Mouse (Mus musculus) adrenal gland, postnatal 36 days (tissue): ENCODE data around the gene Vps18. TPM values are rescaled to one million over a fixed set of nuclear protein-coding genes. Genes with fewer than 3 reads are reported as not detected.

ENCODE experiments used
- DNase-seq, 2 experiments: peaks; one replicate each; pipeline ENCODE4 v3.0.0; 2021; ENCODE audit warnings: mixed read lengths in 1 of 2
- long read RNA-seq, 2 experiments: library from polyadenylated mRNA; stranded (forward); transcript quantifications; one replicate each; pipeline ENCODE4 v2.0.0; 2021; ENCODE audit warnings: borderline sequencing depth in 2 of 2
- total RNA-seq, 2 experiments: library from RNA; stranded (reverse); gene quantifications; 2 replicates each; pipeline ENCODE4 v1.2.3; 2021

Gene Vps18
- 10 to 100 TPM; 20.4 to 24.5 TPM for total RNA-seq
- long read RNA-seq, experiment 1, full-length matches to known transcripts, result 7 of 24 reads
- long read RNA-seq, experiment 1, partial matches to known transcripts, result 17 of 24 reads
- long read RNA-seq, experiment 1, other reads (novel, unspliced or antisense), result 0 of 24 reads
- long read RNA-seq, experiment 2, full-length matches to known transcripts, result 3 of 4 reads
- long read RNA-seq, experiment 2, partial matches to known transcripts, result 1 of 4 reads
- long read RNA-seq, experiment 2, other reads (novel, unspliced or antisense), result 0 of 4 reads

GRCm38 (mm10) chr2:119288270-119288882 is at the start of gene Vps18:
Gene Vps18, plus strand, starts transcription at chr2:119288740.
- DNase-seq, result peak; percentile 99

GRCm38 (mm10) chr2:119240075-119240818 is 48.3 kb upstream of the Vps18 start:
- DNase-seq, result no peak

DNA sequence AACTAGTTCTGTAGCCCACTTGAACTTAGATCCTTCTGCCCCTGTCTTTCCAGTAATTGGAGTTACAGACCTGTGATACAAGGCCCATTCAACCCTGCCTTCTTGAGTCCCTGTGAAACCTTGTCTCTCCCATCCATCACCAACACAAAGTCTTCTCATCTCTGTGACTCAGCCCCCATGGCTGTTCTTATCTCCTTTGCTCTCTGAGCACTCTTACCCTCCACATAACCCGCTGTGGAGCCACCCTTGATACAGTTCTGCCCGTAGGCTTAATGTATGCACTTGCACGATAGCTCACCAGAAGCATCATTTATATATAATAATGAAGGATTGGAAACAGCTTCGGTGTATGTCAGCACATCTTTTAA is 47.7 kb upstream of the Vps18 start:
- DNase-seq, result no peak

DNA sequence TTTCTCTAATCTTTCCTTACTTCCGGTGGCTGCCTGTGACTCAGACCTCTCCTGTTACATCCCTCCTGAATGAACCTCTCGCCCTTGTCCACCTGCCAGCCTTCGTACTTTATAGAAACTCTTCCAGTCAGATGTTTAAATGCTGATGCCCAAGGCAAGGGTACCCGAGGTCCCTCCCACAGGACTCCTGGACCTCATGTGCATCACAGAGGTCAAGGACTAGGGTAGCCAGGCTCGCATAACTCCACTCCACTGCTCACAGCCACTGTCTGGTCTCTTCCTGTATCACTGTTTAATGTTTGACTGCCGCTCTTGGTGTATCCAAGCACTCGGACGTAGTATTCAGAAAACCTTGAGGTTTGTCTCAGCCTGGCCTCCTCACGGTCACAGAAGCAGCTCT is 46.0 kb upstream of the Vps18 start:
- DNase-seq, result no peak

DNA sequence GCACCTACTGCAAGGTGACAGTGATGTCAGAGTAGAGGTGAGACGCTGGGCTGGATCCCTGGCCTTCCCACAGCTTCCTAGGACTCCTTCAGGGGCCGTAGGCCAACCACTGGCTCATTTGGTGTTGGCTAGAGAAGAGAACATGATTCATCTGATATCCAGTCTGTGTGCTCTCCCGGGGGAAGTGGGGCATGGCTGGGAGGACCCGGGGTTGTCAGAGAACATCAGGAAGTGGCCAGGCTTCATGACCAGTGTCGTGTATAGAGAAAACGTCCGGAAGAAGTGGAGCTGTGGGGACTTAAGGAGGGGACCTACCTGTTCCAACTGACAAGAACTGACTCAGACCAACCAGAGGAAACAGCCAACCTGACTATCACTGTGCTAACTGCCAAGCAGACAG is 43.3 kb upstream of the Vps18 start:
- no peak for DNase-seq

- DNase-seq, result no peak
These were observed 40.6 kb upstream of the Vps18 start for GRCm38 (mm10) chr2:119247904-119248303.

- no peak for DNase-seq
These were observed 38.9 kb upstream of the Vps18 start for GRCm38 (mm10) chr2:119249592-119250061.

- no peak for DNase-seq
These were observed 38.2 kb upstream of the Vps18 start for GRCm38 (mm10) chr2:119250377-119250776.

- DNase-seq, result peak; percentile 89 to 94
These were observed 37.6 kb upstream of the Vps18 start for GRCm38 (mm10) chr2:119250826-119251478.

GRCm38 (mm10) chr2:119254976-119255375 is 33.6 kb upstream of the Vps18 start:
- DNase-seq, result no peak

- DNase-seq, result no peak
These were observed 28.0 kb upstream of the Vps18 start for GRCm38 (mm10) chr2:119260518-119260917.

DNA sequence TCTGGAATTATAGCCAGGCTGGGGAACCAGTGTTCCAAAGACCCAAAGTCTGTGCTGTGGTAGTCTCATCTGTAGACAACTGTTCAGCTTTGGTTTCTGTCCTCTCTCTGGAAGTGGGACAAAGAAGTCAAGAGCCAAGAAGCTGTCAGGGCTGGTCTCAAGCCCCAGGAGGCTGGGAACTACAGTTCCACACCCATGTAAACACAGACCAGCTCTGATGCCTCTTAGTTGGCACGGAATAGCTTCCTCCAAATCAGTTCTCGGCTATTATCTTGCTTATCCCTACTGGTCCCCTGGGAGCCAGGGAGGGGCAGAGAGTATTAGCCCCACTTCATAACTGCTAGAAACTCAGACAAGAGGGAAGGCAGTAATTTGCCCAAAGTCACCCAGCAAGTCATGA is 27.2 kb upstream of the Vps18 start:
- DNase-seq, result no peak

DNA sequence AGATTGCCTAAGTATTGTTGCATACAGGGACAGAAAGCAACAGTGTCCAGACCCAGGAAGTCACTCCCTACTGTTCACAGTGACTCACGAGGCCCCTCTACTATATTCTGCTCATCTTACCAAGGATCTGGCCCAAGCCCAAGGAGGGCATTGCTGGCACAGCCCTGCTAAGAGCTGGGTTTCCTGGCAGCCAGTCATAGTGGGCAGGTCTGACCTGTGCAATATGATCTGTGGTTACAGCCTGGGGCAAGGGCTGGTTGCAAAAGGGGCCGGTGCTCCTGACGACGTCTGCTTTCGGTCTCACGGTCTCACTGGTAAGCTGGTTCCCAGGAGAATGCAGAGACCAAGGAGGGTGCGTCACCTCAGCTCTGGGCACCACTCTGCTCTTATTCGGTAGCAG is 25.6 kb upstream of the Vps18 start:
- DNase-seq, result peak; percentile 92 to 95

GRCm38 (mm10) chr2:119263813-119264212 is 24.7 kb upstream of the Vps18 start:
- DNase-seq, result no peak

DNA sequence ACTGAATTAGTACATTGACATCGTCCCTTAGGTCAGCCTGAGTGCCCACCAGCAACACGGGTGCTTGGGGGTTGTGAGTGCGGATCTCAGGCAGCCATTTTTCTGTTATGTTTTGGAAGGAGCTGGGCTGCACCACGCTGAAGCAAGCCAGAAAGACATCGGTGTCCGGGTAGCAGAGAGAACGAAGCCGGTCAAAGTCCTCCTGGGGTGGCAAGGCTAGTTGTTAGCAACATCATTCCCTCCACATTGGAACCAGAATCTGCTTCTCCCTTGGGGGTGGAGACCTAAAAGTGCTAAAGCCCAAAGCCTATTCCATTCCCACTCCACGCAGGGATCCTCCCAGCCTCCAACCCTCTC is 18.3 kb upstream of the Vps18 start:
- DNase-seq, result no peak

DNA sequence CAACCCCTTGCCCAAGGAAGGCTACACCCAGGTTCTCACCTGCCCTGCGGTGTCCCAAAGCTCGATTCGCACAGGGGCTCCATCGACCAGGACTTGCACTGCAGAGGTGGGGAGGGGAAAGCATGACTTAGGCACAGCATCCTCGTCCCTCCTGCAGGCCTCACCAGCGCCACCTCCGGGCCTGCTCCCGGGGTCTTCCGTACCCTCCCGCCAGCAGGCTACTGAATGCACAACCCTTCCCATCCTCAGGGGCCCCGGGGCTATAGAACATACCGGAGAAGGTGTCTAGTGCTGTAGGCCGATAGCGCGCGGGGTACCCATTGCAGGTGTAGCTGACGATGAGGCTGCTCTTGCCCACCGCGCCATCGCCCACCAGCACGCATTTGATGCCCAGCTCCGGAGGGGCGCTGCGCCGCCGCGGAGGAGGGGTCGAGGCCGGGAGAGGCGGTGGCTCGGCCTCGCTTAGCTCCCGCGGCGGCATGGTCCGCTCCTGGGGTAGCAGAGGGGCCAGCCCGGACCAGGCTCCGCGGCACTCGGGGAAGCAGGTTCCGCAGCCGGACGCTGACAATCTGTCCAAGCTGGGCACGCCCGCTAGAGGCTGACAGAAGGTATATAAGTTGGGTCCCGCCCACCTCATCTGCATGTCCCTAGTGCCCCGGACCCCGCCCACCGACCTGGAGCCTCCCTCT is 17.8 kb upstream of the Vps18 start, which contains the start of gene Rhov:
TSS of gene Rhov (minus strand) at position 630 of the 689 bp plus-strand sequence.
- DNase-seq, result peak; percentile 60 to 77

DNA sequence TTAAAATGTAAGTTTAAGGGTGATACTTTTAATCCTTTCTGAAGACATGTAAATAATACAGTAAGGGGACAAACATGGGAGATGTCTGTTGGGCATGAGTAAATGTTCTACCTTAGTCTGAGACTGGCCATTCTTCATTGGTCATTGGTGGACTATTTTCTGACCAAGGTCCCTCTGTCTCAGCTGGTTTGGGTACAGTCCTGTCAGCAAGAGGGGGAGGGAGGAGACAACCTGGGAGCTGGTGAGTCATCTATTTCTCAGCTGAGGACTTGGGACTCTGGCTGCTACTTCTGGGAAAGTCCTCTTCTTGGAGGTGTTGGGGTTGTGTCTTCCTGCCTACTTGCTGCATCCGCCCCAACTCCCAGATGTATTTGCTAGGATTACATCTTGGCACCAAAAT is 14.4 kb upstream of the Vps18 start:
- DNase-seq, result peak in 1 of 2 experiments; percentile 36

DNA sequence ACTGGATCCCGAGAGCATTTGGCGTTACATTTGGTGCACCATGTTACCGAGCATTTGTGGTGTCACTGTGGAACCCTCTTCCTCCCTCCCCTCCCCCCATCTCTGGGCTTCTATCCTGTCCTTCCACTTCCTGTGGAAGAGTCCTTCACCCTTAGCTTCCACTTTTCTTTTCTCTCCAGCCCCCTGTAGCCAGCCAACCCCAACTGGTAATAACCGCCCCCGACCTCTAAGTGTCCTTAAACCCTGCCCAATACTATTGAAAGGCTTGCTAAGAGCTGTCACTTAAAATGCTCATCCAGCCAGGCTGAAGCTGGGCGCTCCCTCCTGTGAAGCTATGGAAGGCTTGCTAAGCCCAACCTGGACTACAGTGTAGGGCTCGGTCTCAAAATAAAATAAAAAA is 11.6 kb upstream of the Vps18 start:
- no peak for DNase-seq

DNA sequence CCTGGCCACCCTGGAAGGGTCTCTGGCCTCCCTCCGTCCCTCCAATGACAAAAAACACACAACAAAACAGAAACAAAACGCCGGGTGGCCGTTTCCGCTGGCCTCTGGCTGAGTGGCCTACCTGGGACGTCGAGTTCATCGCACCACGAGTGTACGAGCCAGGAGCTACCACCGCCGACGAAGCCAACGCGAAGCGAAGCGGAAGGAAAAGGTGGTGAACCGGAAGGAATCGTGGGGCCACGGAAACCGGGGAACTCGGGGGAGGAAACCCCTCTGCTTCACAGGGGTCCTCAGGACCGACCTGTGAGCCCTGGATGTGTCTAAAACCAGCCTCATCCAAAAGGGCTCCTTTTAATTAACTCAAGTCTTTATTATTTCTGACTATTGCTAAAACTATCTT is 10.7 kb upstream of the Vps18 start:
- DNase-seq, result no peak

DNA sequence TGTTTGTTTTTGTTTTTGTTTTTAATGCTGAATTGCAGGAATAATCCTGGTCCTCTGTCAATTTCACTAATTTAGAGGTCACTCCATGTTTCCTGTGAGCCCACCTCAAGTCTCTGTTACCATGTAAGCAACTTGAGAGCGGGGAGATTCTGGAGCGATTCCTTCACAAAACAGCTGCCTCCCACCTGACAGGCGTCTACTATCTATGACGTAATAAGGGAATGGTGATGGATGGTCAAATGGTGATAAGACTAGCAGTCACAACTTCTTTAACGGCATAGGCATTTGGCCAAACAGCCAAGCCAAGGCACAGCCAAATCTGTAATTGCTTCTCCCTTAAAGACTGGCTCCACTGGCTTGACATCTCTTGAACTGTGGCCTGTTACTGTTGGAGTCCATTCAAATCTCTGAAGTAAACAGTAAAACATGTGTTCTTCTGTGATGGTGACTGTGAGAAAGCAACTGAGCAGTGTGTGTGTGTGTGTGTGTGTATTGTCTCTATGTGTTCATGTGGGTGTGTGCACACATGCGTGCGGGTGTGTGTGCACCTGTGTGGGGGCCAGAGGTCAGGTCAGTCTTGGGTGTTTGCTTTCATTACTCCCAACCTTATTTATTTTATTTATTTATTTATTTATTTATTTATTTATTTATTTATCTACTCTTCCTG is 6.5 kb upstream of the Vps18 start:
- DNase-seq, result no peak

- no peak for DNase-seq
These were observed 1.2 kb upstream of the Vps18 start for GRCm38 (mm10) chr2:119287372-119287771.

- DNase-seq, result no peak
These were observed 475 bp downstream of the Vps18 start for GRCm38 (mm10) chr2:119289014-119289416.
